Mouse (Mus musculus): Measurements from ENCODE around the gene Hist2h4. TPM values are rescaled to one million over a fixed set of nuclear protein-coding genes. Genes with fewer than 3 reads are reported as not detected.

The Hist2h4 gene
- polyA plus RNA-seq (2015; fragmentation: Nextera tagmentation; extraction: Ambion mirVana): 1.8 and 3.8 TPM in 2 replicates

GRCm38 (mm10) chr3:96262979-96263550 lies at the start of gene Hist2h4:
Gene Hist2h4, minus strand, starts transcription at chr3:96263311.

DNA sequence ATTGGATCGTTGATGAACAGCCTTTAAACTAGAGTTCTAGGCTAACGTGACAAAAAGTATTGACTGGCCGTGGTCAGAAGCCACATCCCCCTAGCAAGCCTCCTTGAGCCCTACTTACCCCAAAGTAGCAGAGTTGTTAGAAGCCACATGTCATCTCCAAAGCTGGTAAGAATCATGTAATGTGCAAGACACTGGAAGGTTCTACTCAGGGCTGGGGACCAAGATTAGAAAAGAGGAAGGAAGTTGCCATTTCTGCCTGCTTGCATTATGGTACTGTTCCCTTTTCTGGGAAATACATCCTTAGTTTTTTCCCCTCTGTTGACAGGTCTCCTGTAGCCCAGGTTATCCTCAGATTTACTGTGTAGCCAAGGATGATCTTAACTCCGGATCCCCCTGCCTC lies 30.7 kb upstream of the Hist2h4 start, which contains the start of gene Fcgr1:
Gene Fcgr1 (minus strand): TSS at position 183 of the 400 bp plus-strand sequence.

DNA sequence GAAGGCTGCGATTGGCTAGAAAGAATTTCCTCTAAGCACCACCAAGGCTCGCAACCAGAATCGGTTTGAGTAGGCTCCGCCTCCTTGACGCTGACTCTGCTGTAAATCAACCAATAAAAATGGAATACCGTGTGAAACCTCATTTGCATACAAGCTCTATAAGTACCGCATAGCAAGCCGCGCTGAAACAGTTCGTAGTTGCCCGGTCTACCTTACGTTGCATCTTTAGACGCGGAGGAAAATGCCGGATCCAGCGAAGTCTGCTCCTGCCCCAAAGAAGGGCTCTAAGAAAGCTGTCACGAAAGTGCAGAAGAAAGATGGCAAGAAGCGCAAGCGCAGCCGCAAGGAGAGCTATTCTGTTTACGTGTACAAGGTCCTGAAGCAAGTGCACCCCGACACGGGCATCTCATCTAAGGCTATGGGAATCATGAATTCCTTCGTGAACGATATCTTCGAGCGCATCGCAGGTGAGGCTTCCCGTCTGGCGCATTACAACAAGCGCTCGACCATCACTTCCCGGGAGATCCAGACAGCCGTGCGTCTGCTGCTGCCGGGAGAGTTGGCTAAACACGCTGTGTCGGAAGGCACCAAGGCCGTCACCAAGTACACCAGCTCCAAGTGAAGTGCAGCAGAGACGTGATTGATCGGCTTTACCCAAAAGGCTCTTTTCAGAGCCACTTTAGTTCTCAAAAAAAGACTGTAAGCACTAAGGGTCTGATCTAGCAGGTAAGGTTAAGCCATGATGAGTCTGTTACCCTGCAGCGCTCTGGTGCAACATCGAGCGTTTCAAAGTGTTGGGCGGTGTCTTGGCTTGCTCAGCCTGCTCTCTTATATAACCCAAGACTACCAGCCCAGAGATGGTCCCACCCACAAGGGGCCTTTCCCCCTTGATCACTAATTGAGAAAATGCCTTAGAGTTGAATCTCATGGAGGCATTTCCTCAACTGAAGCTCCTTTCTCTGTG lies 6.7 kb upstream of the Hist2h4 start, which contains the start of gene Hist2h2bb:
Gene Hist2h2bb (plus strand): TSS at position 242 of the 964 bp plus-strand sequence.

GRCm38 (mm10) chr3:96268051-96268775 lies 5.1 kb upstream of the Hist2h4 start, which contains the start of gene Hist2h3b:
Gene Hist2h3b, plus strand, starts transcription at chr3:96268654.

DNA sequence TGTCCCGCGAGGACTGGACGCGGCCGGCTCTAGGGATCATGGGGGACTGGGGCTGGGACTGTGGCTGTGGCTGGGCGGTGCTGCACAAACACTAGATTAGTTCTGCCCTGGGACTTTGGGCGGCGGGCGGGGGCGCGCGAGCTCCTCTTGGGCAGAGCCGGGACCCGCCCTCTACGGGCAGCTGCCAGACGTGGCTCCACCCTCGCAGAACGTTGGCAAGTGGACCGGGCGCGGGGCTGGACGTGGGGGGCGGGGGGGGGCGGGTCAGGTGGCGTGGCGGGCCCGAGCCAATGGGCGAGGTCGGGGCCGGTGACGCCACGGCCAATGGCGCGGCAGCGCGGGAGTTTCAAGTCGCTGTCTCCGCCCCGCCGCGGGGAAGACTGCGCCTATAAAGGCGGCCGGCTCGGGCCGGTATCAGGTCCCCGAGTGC lies 16.7 kb downstream of the Hist2h4 start, which contains the start of gene Hist2h3c1:
Gene Hist2h3c1 (plus strand): TSS at position 259 of the 430 bp plus-strand sequence.

DNA sequence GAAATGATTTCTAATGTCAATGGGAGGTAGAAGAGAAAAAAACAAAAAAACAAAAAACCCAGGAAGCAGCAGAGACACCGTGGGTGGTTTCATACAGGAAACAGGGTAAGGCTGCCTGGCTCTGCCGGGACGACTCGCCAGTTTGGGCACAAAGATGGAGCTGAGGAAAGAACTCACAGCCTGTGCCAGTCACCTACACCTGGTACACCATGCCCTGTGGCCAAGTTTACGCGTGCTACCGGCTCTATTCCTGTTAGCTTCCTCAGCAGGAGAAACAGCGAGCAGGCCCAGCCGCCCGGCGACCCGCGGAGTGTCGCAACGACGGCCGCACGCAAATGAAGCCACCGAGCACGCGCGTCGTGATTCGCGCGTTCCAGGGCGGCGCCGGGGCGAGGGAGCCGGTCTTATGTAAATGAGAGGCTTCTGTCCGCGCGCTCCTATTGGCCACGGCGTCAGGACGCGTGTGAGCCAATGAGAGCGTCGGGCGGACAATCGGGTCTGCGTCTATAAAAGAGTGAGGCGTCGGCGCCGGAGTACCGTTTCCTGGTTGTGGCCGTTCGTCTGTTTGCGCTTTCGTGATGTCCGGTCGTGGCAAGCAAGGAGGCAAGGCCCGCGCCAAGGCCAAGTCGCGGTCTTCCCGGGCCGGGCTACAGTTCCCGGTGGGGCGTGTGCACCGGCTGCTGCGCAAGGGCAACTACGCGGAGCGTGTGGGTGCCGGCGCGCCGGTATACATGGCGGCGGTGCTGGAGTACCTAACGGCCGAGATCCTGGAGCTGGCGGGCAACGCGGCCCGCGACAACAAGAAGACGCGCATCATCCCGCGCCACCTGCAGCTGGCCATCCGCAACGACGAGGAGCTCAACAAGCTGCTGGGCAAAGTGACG lies 17.9 kb downstream of the Hist2h4 start, which contains the start of gene Hist2h2aa1:
Gene Hist2h2aa1 (plus strand): TSS at position 495 of the 884 bp plus-strand sequence.

GRCm38 (mm10) chr3:96239949-96240798 lies 22.9 kb downstream of the Hist2h4 start, which contains the start of gene Hist2h2aa2:
Gene Hist2h2aa2, minus strand, starts transcription at chr3:96240276.

GRCm38 (mm10) chr3:96238954-96239793 lies 23.9 kb downstream of the Hist2h4 start, which contains the start of gene Hist2h3c2:
Gene Hist2h3c2, minus strand, starts transcription at chr3:96239127.

DNA sequence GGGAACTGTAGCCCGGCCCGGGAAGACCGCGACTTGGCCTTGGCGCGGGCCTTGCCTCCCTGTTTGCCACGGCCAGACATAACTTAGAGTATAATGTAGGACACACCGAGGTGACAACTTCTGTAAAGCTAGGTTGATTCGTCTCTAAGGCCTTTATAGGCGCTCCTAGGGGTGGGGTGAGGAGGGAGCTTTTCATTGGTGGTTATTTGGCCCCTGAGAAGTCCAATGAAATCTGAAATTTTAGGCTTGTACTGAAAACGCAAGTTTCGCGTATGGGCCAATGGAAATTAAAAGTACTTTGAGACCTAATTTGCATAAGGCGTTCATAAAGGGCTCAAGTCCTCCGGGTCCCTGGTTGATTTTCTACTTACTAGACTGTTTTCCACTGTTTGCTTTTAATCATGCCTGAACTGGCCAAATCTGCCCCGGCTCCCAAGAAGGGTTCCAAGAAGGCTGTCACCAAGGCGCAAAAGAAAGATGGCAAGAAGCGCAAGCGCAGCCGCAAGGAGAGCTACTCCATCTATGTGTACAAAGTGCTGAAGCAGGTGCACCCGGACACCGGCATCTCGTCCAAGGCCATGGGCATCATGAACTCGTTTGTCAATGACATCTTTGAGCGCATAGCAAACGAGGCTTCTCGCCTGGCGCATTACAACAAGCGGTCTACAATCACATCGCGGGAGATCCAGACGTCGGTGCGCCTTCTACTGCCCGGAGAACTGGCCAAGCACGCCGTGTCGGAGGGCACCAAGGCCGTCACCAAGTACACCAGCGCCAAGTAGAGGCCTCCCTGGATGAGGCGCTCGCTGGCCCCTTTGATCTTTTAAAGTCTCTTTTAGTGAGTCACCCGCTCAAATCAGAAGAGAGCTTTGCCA lies 42.1 kb downstream of the Hist2h4 start, which contains the start of the genes Hist2h2ac and Hist2h2be:
Gene Hist2h2ac (minus strand): TSS at position 116 of the 875 bp plus-strand sequence.
Gene Hist2h2be (plus strand): TSS at position 355 of the 875 bp plus-strand sequence.

DNA sequence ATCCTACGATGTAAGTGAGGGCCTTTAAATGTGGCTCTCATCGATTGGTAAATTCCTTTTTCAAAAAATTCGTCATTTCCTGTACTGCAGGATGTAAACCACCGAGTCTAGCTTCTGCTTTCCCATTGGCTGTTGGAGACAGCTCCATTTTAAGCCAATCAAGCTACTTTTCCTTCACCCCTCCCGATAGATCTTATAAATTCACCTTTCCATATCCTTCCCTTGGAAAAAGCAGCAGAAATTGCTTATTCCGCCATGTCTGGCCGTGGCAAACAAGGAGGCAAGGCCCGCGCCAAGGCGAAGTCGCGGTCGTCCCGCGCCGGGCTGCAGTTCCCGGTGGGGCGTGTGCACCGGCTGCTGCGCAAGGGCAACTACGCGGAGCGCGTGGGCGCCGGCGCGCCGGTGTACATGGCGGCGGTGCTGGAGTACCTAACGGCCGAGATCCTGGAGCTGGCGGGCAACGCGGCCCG lies 43.4 kb downstream of the Hist2h4 start, which contains the start of the genes Bola1 and Hist2h2ab:
Gene Bola1 (minus strand): TSS at position 49 of the 470 bp plus-strand sequence.
Gene Hist2h2ab (plus strand): TSS at position 205 of the 470 bp plus-strand sequence.

Small RNAs within 50 kb of the gene (microRNA-seq; reads per million reads assigned to microRNA genes)
- not detected for gene Gm44492 (ENCODE audit: borderline replicate concordance, insufficient number of aligned reads)
- not detected for gene Gm47311 (ENCODE audit: borderline replicate concordance, insufficient number of aligned reads)
- not detected for gene Gm47313 (ENCODE audit: borderline replicate concordance, insufficient number of aligned reads)

Other genes with a start within 250 kb of the Hist2h4 start
- 44.5 and 48.8 TPM in 2 replicates for gene Vps45, start 204.8 kb downstream of the Hist2h4 start, polyA plus RNA-seq (2015; fragmentation: Nextera tagmentation; extraction: Ambion mirVana)
- gene Otud7b, start 158.8 kb downstream of the Hist2h4 start, polyA plus RNA-seq (2015; fragmentation: Nextera tagmentation; extraction: Ambion mirVana): 10.6 and 16.1 TPM in 2 replicates
- gene Mtmr11, start 101.3 kb downstream of the Hist2h4 start, polyA plus RNA-seq (2015; fragmentation: Nextera tagmentation; extraction: Ambion mirVana): 16.9 and 21.9 TPM in 2 replicates
- gene Sf3b4, start 91.0 kb downstream of the Hist2h4 start, polyA plus RNA-seq (2015; fragmentation: Nextera tagmentation; extraction: Ambion mirVana): 68.8 and 90.2 TPM in 2 replicates
- 7.0 and 12.5 TPM in 2 replicates for gene Sv2a, start 82.2 kb downstream of the Hist2h4 start, polyA plus RNA-seq (2015; fragmentation: Nextera tagmentation; extraction: Ambion mirVana)
- gene Bola1, start 43.6 kb downstream of the Hist2h4 start, polyA plus RNA-seq (2015; fragmentation: Nextera tagmentation; extraction: Ambion mirVana): 94.8 and 99.9 TPM in 2 replicates
- 0.35 TPM in 1 of 2 replicates, not detected in the other for gene Hist2h2ab, start 43.4 kb downstream of the Hist2h4 start, polyA plus RNA-seq (2015; fragmentation: Nextera tagmentation; extraction: Ambion mirVana)
- 4.3 and 5.1 TPM in 2 replicates for gene Hist2h2ac, start 42.4 kb downstream of the Hist2h4 start, polyA plus RNA-seq (2015; fragmentation: Nextera tagmentation; extraction: Ambion mirVana)
- 3.7 and 6.3 TPM in 2 replicates for gene Hist2h2be, start 42.2 kb downstream of the Hist2h4 start, polyA plus RNA-seq (2015; fragmentation: Nextera tagmentation; extraction: Ambion mirVana)
- 2.3 and 5.0 TPM in 2 replicates for gene Hist2h3c2, start 24.2 kb downstream of the Hist2h4 start, polyA plus RNA-seq (2015; fragmentation: Nextera tagmentation; extraction: Ambion mirVana)
- 258 and 451 TPM in 2 replicates for gene Hist2h2aa2, start 23.0 kb downstream of the Hist2h4 start, polyA plus RNA-seq (2015; fragmentation: Nextera tagmentation; extraction: Ambion mirVana)
- 71.6 and 129 TPM in 2 replicates for gene Hist2h2aa1, start 17.8 kb downstream of the Hist2h4 start, polyA plus RNA-seq (2015; fragmentation: Nextera tagmentation; extraction: Ambion mirVana)
- 0.63 TPM in 1 of 2 replicates, not detected in the other for gene Hist2h3c1, start 16.6 kb downstream of the Hist2h4 start, polyA plus RNA-seq (2015; fragmentation: Nextera tagmentation; extraction: Ambion mirVana)
- 12.9 and 15.1 TPM in 2 replicates for gene Hist2h3b, start 5.3 kb upstream of the Hist2h4 start, polyA plus RNA-seq (2015; fragmentation: Nextera tagmentation; extraction: Ambion mirVana)
- 3.5 and 4.4 TPM in 2 replicates for gene Hist2h2bb, start 6.4 kb upstream of the Hist2h4 start, polyA plus RNA-seq (2015; fragmentation: Nextera tagmentation; extraction: Ambion mirVana)
- 4.1 and 5.1 TPM in 2 replicates for gene Fcgr1, start 30.7 kb upstream of the Hist2h4 start, polyA plus RNA-seq (2015; fragmentation: Nextera tagmentation; extraction: Ambion mirVana)
- not detected in 2 replicates for gene BC107364, start 189.0 kb upstream of the Hist2h4 start, polyA plus RNA-seq (2015; fragmentation: Nextera tagmentation; extraction: Ambion mirVana)